ENCODE assay signal across 19 mouse cellular contexts in the genomic region with DNA sequence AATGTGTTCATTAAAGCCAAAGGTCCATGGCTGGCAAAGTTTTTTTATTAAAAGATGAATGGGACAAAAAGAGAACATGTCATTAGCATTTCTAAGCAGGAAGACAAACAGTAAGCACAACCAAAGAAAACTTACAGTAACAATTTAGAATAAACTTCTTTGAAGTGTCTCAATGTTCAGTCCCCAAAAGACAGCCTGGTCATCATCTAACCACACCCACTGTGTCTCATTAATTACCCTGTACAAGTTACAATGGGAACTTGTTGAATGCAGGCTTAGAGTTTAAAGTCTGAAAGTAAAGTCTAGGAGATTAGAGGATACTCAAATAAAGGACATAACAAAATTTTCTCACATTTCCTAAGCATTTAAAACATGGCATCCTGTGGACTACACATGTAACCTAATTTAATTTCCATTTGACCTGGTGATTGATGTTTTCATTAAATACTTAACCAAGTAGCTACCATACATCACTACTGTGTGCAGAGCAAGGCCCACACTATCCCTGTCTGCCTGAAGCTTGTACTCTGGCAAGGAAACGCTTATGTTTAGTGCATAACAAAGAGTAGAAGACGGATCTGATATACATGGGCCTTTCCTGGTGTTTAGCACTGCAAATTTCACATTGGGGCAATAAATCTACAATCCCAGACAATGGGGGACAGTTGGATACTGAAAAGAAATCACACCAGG.
DNase-seq lines count a peak whose midpoint lies in the region; ATAC-seq and TF ChIP-seq lines count a peak whose summit lies in the region.
"Had no signal": no experiment of that assay in that cellular context is flagged by ENCODE, and none has a peak within 500 bp of the region (broad histone marks: within the 10 kb centered on the region; RNA-seq: fewer than 3 reads in every experiment).

No protein-coding gene starts in this region.

- no peaks in the 10 kb centered on the region for H3K36me3 ChIP-seq in forebrain, embryonic 12.5 days (replicated peaks)
- no peaks in the 10 kb centered on the region for H3K36me3 ChIP-seq in forebrain, embryonic 10.5 days (replicated peaks)
- H3K36me3 ChIP-seq in hindbrain, embryonic 11.5 days (ENCODE audit: control insufficient read depth, insufficient read depth, low read length), result no peaks in the 10 kb centered on the region
- no peaks in the 10 kb centered on the region for H3K36me3 ChIP-seq in hindbrain, embryonic 13.5 days
- H3K36me3 ChIP-seq in midbrain, embryonic 12.5 days, result no peaks in the 10 kb centered on the region
- H3K36me3 ChIP-seq in midbrain, embryonic 14.5 days (ENCODE audit: control insufficient read depth, insufficient read depth, low read length), result no peaks in the 10 kb centered on the region
- H3K36me3 ChIP-seq: embryonic facial prominence, embryonic 10.5 days; heart, embryonic 15.5 days; hindbrain, embryonic 15.5 days had no signal

- no peak for TF ChIP-seq CTCF in brain, embryonic 14.5 days (IDR thresholded peaks at IDR 0.05; ENCODE audit: borderline replicate concordance, extremely low read depth, insufficient read depth, insufficient read length)

- no peaks in the 10 kb centered on the region for H3K9me3 ChIP-seq in forebrain, embryonic 12.5 days
- no peaks in the 10 kb centered on the region for H3K9me3 ChIP-seq in forebrain, embryonic 10.5 days
- H3K9me3 ChIP-seq in hindbrain, embryonic 11.5 days (ENCODE audit: control insufficient read depth, low read length), result no peaks in the 10 kb centered on the region
- H3K9me3 ChIP-seq in hindbrain, embryonic 13.5 days, result no peaks in the 10 kb centered on the region
- no peaks in the 10 kb centered on the region for H3K9me3 ChIP-seq in midbrain, embryonic 12.5 days
- no peaks in the 10 kb centered on the region for H3K9me3 ChIP-seq in midbrain, embryonic 14.5 days (ENCODE audit: control insufficient read depth, low read length)
- H3K9me3 ChIP-seq: embryonic facial prominence, embryonic 10.5 days; heart, embryonic 15.5 days; hindbrain, embryonic 15.5 days had no signal

- peaks cover 15% of the 10 kb centered on the region for H3K4me1 ChIP-seq in forebrain, embryonic 12.5 days
- H3K4me1 ChIP-seq in forebrain, embryonic 10.5 days, result peaks cover 27% of the 10 kb centered on the region
- no peaks in the 10 kb centered on the region for H3K4me1 ChIP-seq in hindbrain, embryonic 11.5 days (replicated peaks; ENCODE audit: control insufficient read depth, insufficient read depth, low read length)
- peaks cover 4% of the 10 kb centered on the region; the same call in 1 of the 2 replicates for H3K4me1 ChIP-seq in hindbrain, embryonic 13.5 days (replicated peaks)
- H3K4me1 ChIP-seq in midbrain, embryonic 12.5 days, result peaks cover 18% of the 10 kb centered on the region
- peaks cover 8% of the 10 kb centered on the region; the same call in 1 of the 2 replicates for H3K4me1 ChIP-seq in midbrain, embryonic 14.5 days (ENCODE audit: control insufficient read depth, insufficient read depth, low read length)
- H3K4me1 ChIP-seq: embryonic facial prominence, embryonic 10.5 days; heart, embryonic 15.5 days; hindbrain, embryonic 15.5 days had no signal

- H3K27ac ChIP-seq in forebrain, embryonic 12.5 days, result 0 out of 2 replicates have a peak overlapping the region, but pooled peaks have one; percentile 46
- no peak overlapping the region for H3K27ac ChIP-seq in forebrain, embryonic 10.5 days
- no peak overlapping the region; the same call in 1 of the 2 replicates for H3K27ac ChIP-seq in hindbrain, embryonic 11.5 days (ENCODE audit: low read depth, low read length)
- H3K27ac ChIP-seq in hindbrain, embryonic 13.5 days, result no peak overlapping the region
- peak overlapping the region; percentile 42; the same call in 1 of the 2 replicates for H3K27ac ChIP-seq in midbrain, embryonic 12.5 days (replicated peaks)
- no peak overlapping the region for H3K27ac ChIP-seq in midbrain, embryonic 14.5 days (replicated peaks; ENCODE audit: low read depth, low read length)
- H3K27ac ChIP-seq: embryonic facial prominence, embryonic 10.5 days; heart, adult 2 months; heart, embryonic 15.5 days; hindbrain, embryonic 15.5 days had no signal

- TF ChIP-seq POLR2A in brain, embryonic 14.5 days (IDR thresholded peaks at IDR 0.05; ENCODE audit: borderline replicate concordance, extremely low read depth, insufficient read depth, insufficient read length, poor library complexity, severe bottlenecking), result no peak

- peak; percentile 73 for ATAC-seq in forebrain, embryonic 12.5 days (ENCODE audit: low FRiP score)
- peak; percentile 74; the same call in 1 of the 2 replicates for ATAC-seq in hindbrain, embryonic 11.5 days (ENCODE audit: low FRiP score)
- ATAC-seq in hindbrain, embryonic 13.5 days (ENCODE audit: low FRiP score), result no peak
- ATAC-seq in midbrain, embryonic 12.5 days (ENCODE audit: low FRiP score, low read depth), result peak; percentile 45
- no peak; the same call in 1 of the 2 replicates for ATAC-seq in midbrain, embryonic 14.5 days (ENCODE audit: low FRiP score, low TSS enrichment)
- ATAC-seq: inflammation-experienced regulatory T-cells, adult 6 months; intestine, postnatal 0 days had no signal

- no peak for DNase-seq in forebrain, embryonic 10.5 days (ENCODE audit: extremely low spot score, low spot score)
- DNase-seq in hindbrain, embryonic 11.5 days (ENCODE audit: low spot score), result no peak
- DNase-seq in midbrain, embryonic 14.5 days, result no peak
- DNase-seq in brain, embryonic 14.5 days (ENCODE audit: low read depth), result peak; percentile 64
- no peak for DNase-seq in heart, postnatal 10 days
- DNase-seq: adrenal gland, postnatal 10 days; cerebellum, adult 2 months; cerebellum, postnatal 10 days; gastrocnemius, postnatal 14 days; heart, adult 2 months had no signal

- H3K27me3 ChIP-seq in forebrain, embryonic 12.5 days, result peaks cover 21% of the 10 kb centered on the region; the same call in 1 of the 2 replicates
- peaks cover 42% of the 10 kb centered on the region for H3K27me3 ChIP-seq in forebrain, embryonic 10.5 days (ENCODE audit: poor library complexity, severe bottlenecking)
- H3K27me3 ChIP-seq in hindbrain, embryonic 11.5 days (ENCODE audit: control insufficient read depth, insufficient read depth, low read length), result no peaks in the 10 kb centered on the region
- no peaks in the 10 kb centered on the region for H3K27me3 ChIP-seq in hindbrain, embryonic 13.5 days
- no peaks in the 10 kb centered on the region for H3K27me3 ChIP-seq in midbrain, embryonic 12.5 days
- no peaks in the 10 kb centered on the region for H3K27me3 ChIP-seq in midbrain, embryonic 14.5 days (ENCODE audit: control insufficient read depth, insufficient read depth, low read length)
- H3K27me3 ChIP-seq: heart, embryonic 15.5 days; hindbrain, embryonic 15.5 days had no signal

- WGBS in forebrain, embryonic 12.5 days, result 13% methylated on average over 2 of the region's 2 CpGs
- WGBS in forebrain, embryonic 10.5 days, result 28% methylated on average over 2 of the region's 2 CpGs
- 16% methylated on average over 2 of the region's 2 CpGs for WGBS in hindbrain, embryonic 11.5 days
- WGBS in hindbrain, embryonic 13.5 days, result 17% methylated on average over 2 of the region's 2 CpGs
- WGBS in midbrain, embryonic 12.5 days, result 33% methylated on average over 2 of the region's 2 CpGs
- 22% methylated on average over 2 of the region's 2 CpGs for WGBS in midbrain, embryonic 14.5 days

- no peak overlapping the region for H3K4me2 ChIP-seq in forebrain, embryonic 12.5 days
- no peak overlapping the region for H3K4me2 ChIP-seq in hindbrain, embryonic 11.5 days (replicated peaks; ENCODE audit: low read depth, low read length)
- H3K4me2 ChIP-seq in hindbrain, embryonic 13.5 days, result no peak overlapping the region
- H3K4me2 ChIP-seq in midbrain, embryonic 12.5 days (replicated peaks), result no peak overlapping the region
- H3K4me2 ChIP-seq in midbrain, embryonic 14.5 days (ENCODE audit: low read length), result no peak overlapping the region
- H3K4me2 ChIP-seq: heart, embryonic 11.5 days; heart, embryonic 15.5 days; hindbrain, embryonic 15.5 days had no signal

- no peak overlapping the region for H3K4me3 ChIP-seq in forebrain, embryonic 12.5 days (replicated peaks)
- H3K4me3 ChIP-seq in forebrain, embryonic 10.5 days, result no peak overlapping the region
- no peak overlapping the region for H3K4me3 ChIP-seq in hindbrain, embryonic 11.5 days (ENCODE audit: low read depth, low read length)
- H3K4me3 ChIP-seq in hindbrain, embryonic 13.5 days, result no peak overlapping the region
- H3K4me3 ChIP-seq in midbrain, embryonic 12.5 days, result no peak overlapping the region
- H3K4me3 ChIP-seq in midbrain, embryonic 14.5 days (replicated peaks; ENCODE audit: low read depth, low read length), result no peak overlapping the region
- H3K4me3 ChIP-seq: embryonic facial prominence, embryonic 10.5 days; heart, adult 2 months; heart, embryonic 15.5 days; hindbrain, embryonic 15.5 days had no signal

- intact Hi-C loops in heart, postnatal 10 days (cut with DNase I), result no loop called here

- H3K9ac ChIP-seq in forebrain, embryonic 12.5 days, result no peak overlapping the region
- H3K9ac ChIP-seq in hindbrain, embryonic 11.5 days (ENCODE audit: low read depth, low read length), result no peak overlapping the region
- H3K9ac ChIP-seq in hindbrain, embryonic 13.5 days, result no peak overlapping the region
- H3K9ac ChIP-seq in midbrain, embryonic 12.5 days (replicated peaks), result no peak overlapping the region
- H3K9ac ChIP-seq in midbrain, embryonic 14.5 days (replicated peaks; ENCODE audit: low read length), result no peak overlapping the region
- H3K9ac ChIP-seq: heart, embryonic 15.5 days; hindbrain, embryonic 15.5 days had no signal

Comparison
In these comparisons a context has a peak if more than half of its experiments do, and no peak if none do; other contexts are left out.
1. ATAC-seq: peak in forebrain, embryonic 12.5 days (single experiment), hindbrain, embryonic 11.5 days (single experiment) and midbrain, embryonic 12.5 days (single experiment); none in hindbrain, embryonic 13.5 days (single experiment) and midbrain, embryonic 14.5 days (single experiment).
2. H3K27ac ChIP-seq: peak in forebrain, embryonic 12.5 days (single experiment) and midbrain, embryonic 12.5 days (single experiment); none in forebrain, embryonic 10.5 days (single experiment), hindbrain, embryonic 11.5 days (single experiment), hindbrain, embryonic 13.5 days (single experiment) and midbrain, embryonic 14.5 days (single experiment).